Mouse (Mus musculus) hindbrain, embryonic 16.5 days (tissue): Measurements from ENCODE around the gene Rfc4. TPM values are rescaled to one million over a fixed set of nuclear protein-coding genes. Genes with fewer than 3 reads are reported as not detected.
"Not testable (repeated sequence)": the region's sequence is repeated elsewhere in the genome, so short reads cannot be mapped to it uniquely, and the experiment has no call there.

ENCODE experiments used
- ATAC-seq: fragments of 200-750 bp; cut with Nextera tagmentation; 2 replicates; pipeline ENCODE4 v1.8.0; 2017; ENCODE audit warnings: moderate TSS enrichment, moderate library complexity
- H3K27ac ChIP-seq: fragments of 300-500 bp; sonication (generic); 2 replicates; pipeline ENCODE4 v1.5.1; 2014; ENCODE audit warnings: low read depth, mild to moderate bottlenecking, control low read depth, low read length, moderate library complexity
- H3K27me3 ChIP-seq: fragments of 300-500 bp; sonication (generic); replicated peaks from 2 replicates; pipeline ENCODE4 v1.6.1; 2014; ENCODE audit warnings: low read length; ENCODE audit not compliant: control insufficient read depth, insufficient read depth
- H3K36me3 ChIP-seq: fragments of 300-500 bp; sonication (generic); 2 replicates; pipeline ENCODE4 v1.6.1; 2014; ENCODE audit warnings: mild to moderate bottlenecking, low read length, moderate library complexity, mixed read lengths; ENCODE audit not compliant: control insufficient read depth, insufficient read depth
- H3K4me1 ChIP-seq: fragments of 300-500 bp; sonication (generic); 2 replicates; pipeline ENCODE4 v1.6.1; 2014; ENCODE audit warnings: low read depth, low read length; ENCODE audit not compliant: control insufficient read depth, insufficient read depth
- H3K4me2 ChIP-seq: fragments of 300-500 bp; sonication (generic); 2 replicates; pipeline ENCODE4 v1.6.1; 2014; ENCODE audit warnings: mild to moderate bottlenecking, low read length, control low read depth, moderate library complexity
- H3K4me3 ChIP-seq: fragments of 300-500 bp; sonication (generic); 2 replicates; pipeline ENCODE4 v1.5.1; 2014; ENCODE audit warnings: mild to moderate bottlenecking, low read length, control low read depth, moderate library complexity
- H3K9ac ChIP-seq: fragments of 300-500 bp; sonication (generic); 2 replicates; pipeline ENCODE4 v1.6.1; 2014; ENCODE audit warnings: low read depth, mild to moderate bottlenecking, control low read depth, low read length, moderate library complexity
- H3K9me3 ChIP-seq: fragments of 300-500 bp; sonication (generic); 2 replicates; pipeline ENCODE4 v1.6.1; 2014; ENCODE audit warnings: mild to moderate bottlenecking, low read length, moderate library complexity; ENCODE audit not compliant: control insufficient read depth
- WGBS: fragments of 180-500 bp; shearing (Covaris S2); extraction: QIAGEN DNeasy Blood & Tissue Kit; methylation state at CpG from one replicate; pipeline ENCODE4 v1.1.7; 2014; 5-methylcytosine and 5-hydroxymethylcytosine counted together
- microRNA-seq: library from miRNA; unstranded; fragments of <30 nt; microRNA quantifications from one replicate; pipeline ENCODE4, GENCODE M21; 2017
- polyA plus RNA-seq: library from polyadenylated mRNA; unstranded; fragments of >200 nt; fragmentation: Nextera tagmentation; extraction: Ambion mirVana; gene quantifications from 2 replicates; pipeline ENCODE4 v1.2.1, GENCODE M21; 2015

The Rfc4 gene
- polyA plus RNA-seq, 1 experiment from 2014 or later: 38.5 TPM

GRCm38 (mm10) chr16:23088491-23088890, 39.0 kb downstream of the Rfc4 start:
- not testable (repeated sequence) for H3K36me3 ChIP-seq, H3K4me2 ChIP-seq, H3K27me3 ChIP-seq, H3K4me3 ChIP-seq, H3K9me3 ChIP-seq, ATAC-seq, H3K9ac ChIP-seq, H3K4me1 ChIP-seq, H3K27ac ChIP-seq
- WGBS: 90% methylated on average over 1 of the region's 1 CpGs

GRCm38 (mm10) chr16:23087712-23088111, 39.8 kb downstream of the Rfc4 start:
- H3K36me3 ChIP-seq, H3K27me3 ChIP-seq, H3K9me3 ChIP-seq, H3K4me2 ChIP-seq, H3K9ac ChIP-seq, ATAC-seq, H3K27ac ChIP-seq, H3K4me3 ChIP-seq, H3K4me1 ChIP-seq: not testable (repeated sequence)
- 63% methylated on average over 4 of the region's 4 CpGs for WGBS

DNA sequence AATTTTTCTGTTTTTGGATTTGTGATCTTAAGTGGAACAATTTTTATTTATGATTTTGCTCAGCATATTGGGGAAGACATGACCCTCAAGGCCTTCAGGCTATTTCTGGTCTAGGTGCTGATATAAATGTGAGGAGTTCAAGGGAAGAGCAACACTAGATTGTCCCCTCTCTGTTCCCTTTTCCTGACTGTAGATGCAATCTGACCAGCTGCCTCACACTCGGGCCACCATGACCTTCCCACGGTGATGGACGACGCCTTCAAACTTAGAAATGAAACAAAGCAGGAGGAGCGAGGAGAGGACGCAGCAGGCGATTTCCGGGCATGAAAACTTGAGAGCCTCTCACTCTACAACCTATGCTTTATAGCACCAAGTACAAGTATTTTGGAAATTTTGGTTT, 40.4 kb downstream of the Rfc4 start:
- H3K4me1 ChIP-seq, H3K4me2 ChIP-seq, H3K4me3 ChIP-seq, H3K36me3 ChIP-seq, H3K27ac ChIP-seq, H3K9ac ChIP-seq, H3K27me3 ChIP-seq, H3K9me3 ChIP-seq, ATAC-seq: not testable (repeated sequence)
- WGBS: 71% methylated on average over 8 of the region's 8 CpGs

GRCm38 (mm10) chr16:23077516-23077915, 50.0 kb downstream of the Rfc4 start:
- H3K27me3 ChIP-seq, H3K4me3 ChIP-seq, H3K36me3 ChIP-seq, H3K9me3 ChIP-seq, H3K4me2 ChIP-seq, H3K9ac ChIP-seq, H3K27ac ChIP-seq, H3K4me1 ChIP-seq, ATAC-seq: not testable (repeated sequence)
- WGBS: 82% methylated on average over 6 of the region's 6 CpGs

Small RNA genes lying within 50 kb of the gene (microRNA-seq; reads per million reads assigned to microRNA genes)
- not detected for gene Gm49346

Other genes with a start within 250 kb of the Rfc4 start
- not detected in 2 replicates for gene Ahsg, start 236.5 kb downstream of the Rfc4 start, polyA plus RNA-seq
- not detected in 2 replicates for gene Fetub, start 209.4 kb downstream of the Rfc4 start, polyA plus RNA-seq
- 0.15 TPM in 1 of 2 replicates, not detected in the other for gene Hrg, start 176.7 kb downstream of the Rfc4 start, polyA plus RNA-seq
- gene Kng2, start 98.3 kb downstream of the Rfc4 start, polyA plus RNA-seq: 0.14 and 0.20 TPM in 2 replicates
- gene Kng1, start 69.9 kb downstream of the Rfc4 start, polyA plus RNA-seq: 0.10 TPM in 1 of 2 replicates, not detected in the other
- gene Eif4a2, start 20.3 kb downstream of the Rfc4 start, polyA plus RNA-seq: 334 and 357 TPM in 2 replicates
- gene Adipoq, start 18.8 kb upstream of the Rfc4 start, polyA plus RNA-seq: 0.32 TPM in 1 of 2 replicates, not detected in the other
- gene St6gal1, start 97.0 kb upstream of the Rfc4 start, polyA plus RNA-seq: 18.4 and 22.6 TPM in 2 replicates